Mouse (Mus musculus) lung, postnatal 10 days (tissue): ENCODE data around the gene Proca1.

Experiments used
- DNase-seq: peaks from one replicate; pipeline ENCODE4 v3.0.0; 2021

Proca1 gene

GRCm38 (mm10) chr11:78240193-78240857 is 47.1 kb downstream of the Proca1 start:
- no peak for DNase-seq

- DNase-seq: no peak
Measured at GRCm38 (mm10) chr11:78245261-78245626, 52.1 kb downstream of the Proca1 start.

- peak; percentile 96 for DNase-seq
Measured at GRCm38 (mm10) chr11:78245627-78246317, 52.6 kb downstream of the Proca1 start, which contains the start of the genes Sdf2 and Supt6. Gene Sdf2, plus strand, starts transcription at chr11:78245746. Gene Supt6, minus strand, starts transcription at chr11:78245987.

- DNase-seq: no peak
Measured at GRCm38 (mm10) chr11:78246318-78247011, 53.3 kb downstream of the Proca1 start.

GRCm38 (mm10) chr11:78247012-78247348 is 53.8 kb downstream of the Proca1 start:
- no peak for DNase-seq

- DNase-seq: no peak
Measured at GRCm38 (mm10) chr11:78247727-78248140, 54.5 kb downstream of the Proca1 start.
